Mouse (Mus musculus): Measurements from ENCODE around the gene Mup18. TPM values are rescaled to one million over a fixed set of nuclear protein-coding genes. Genes with fewer than 3 reads are reported as not detected.
"Not testable (repeated sequence)": the region's sequence is repeated elsewhere in the genome, so short reads cannot be mapped to it uniquely, and the experiment has no call there.

Gene Mup18
- total RNA-seq (2014; rRNA removed) (1.7 TPM in 1 of 2 replicates, not detected in the other), polyA plus RNA-seq (2012; rRNA removed) (0.91 and 1.7 TPM in 2 replicates)

GRCm38 (mm10) chr4:61674036-61674435, at the start of gene Mup18:
Mup18 (minus strand) TSS chr4:61674136.
- H3K9ac ChIP-seq (ENCODE audit: low read depth, low read length); H3K27me3 ChIP-seq (ENCODE audit: control insufficient read depth, insufficient read depth, low read length); H3K27ac ChIP-seq (replicated peaks; ENCODE audit: insufficient read depth, low read depth, low read length); H3K4me3 ChIP-seq (ENCODE audit: insufficient read depth, low read depth, low read length); H3K36me3 ChIP-seq (ENCODE audit: control insufficient read depth, insufficient read depth, low read length); DNase-seq (ENCODE audit: extremely low read depth, low read depth, low spot score); H3K79me2 ChIP-seq (ENCODE audit: control insufficient read depth, insufficient read depth, low read length); H3K4me1 ChIP-seq (ENCODE audit: control insufficient read depth, insufficient read depth, low read length): not testable (repeated sequence)
- 65% methylated on average over 2 of the region's 2 CpGs for WGBS

- not testable (repeated sequence) for H3K79me2 ChIP-seq (ENCODE audit: control insufficient read depth, insufficient read depth, low read length); H3K9ac ChIP-seq (ENCODE audit: low read depth, low read length); H3K4me3 ChIP-seq (ENCODE audit: insufficient read depth, low read depth, low read length); H3K36me3 ChIP-seq (ENCODE audit: control insufficient read depth, insufficient read depth, low read length); DNase-seq (ENCODE audit: extremely low read depth, low read depth, low spot score); H3K4me1 ChIP-seq (ENCODE audit: control insufficient read depth, insufficient read depth, low read length); H3K27ac ChIP-seq (replicated peaks; ENCODE audit: insufficient read depth, low read depth, low read length); H3K27me3 ChIP-seq (ENCODE audit: control insufficient read depth, insufficient read depth, low read length)
- 87% methylated on average over 5 of the region's 6 CpGs for whole genome bisulfite sequencing
Measured at GRCm38 (mm10) chr4:61714296-61714695, 40.4 kb upstream of the Mup18 start.

Other genes with a start within 250 kb of the Mup18 start
- 1.2 and 280 TPM in 2 replicates for gene Mup15, start 234.4 kb downstream of the Mup18 start, total RNA-seq (2014; rRNA removed)
- gene Mup15, start 234.4 kb downstream of the Mup18 start, polyA plus RNA-seq (2012; rRNA removed), result 33.8 and 62.2 TPM in 2 replicates
- gene Mup16, start 154.6 kb downstream of the Mup18 start, total RNA-seq (2014; rRNA removed), result 1.0 and 75.7 TPM in 2 replicates
- gene Mup16, start 154.6 kb downstream of the Mup18 start, polyA plus RNA-seq (2012; rRNA removed), result 23.9 and 42.9 TPM in 2 replicates
- 0.34 and 154 TPM in 2 replicates for gene Mup17, start 78.3 kb downstream of the Mup18 start, total RNA-seq (2014; rRNA removed)
- 15.8 and 25.5 TPM in 2 replicates for gene Mup17, start 78.3 kb downstream of the Mup18 start, polyA plus RNA-seq (2012; rRNA removed)
- gene Mup19, start 108.1 kb upstream of the Mup18 start, total RNA-seq (2014; rRNA removed), result 17.1 and 973 TPM in 2 replicates
- 123 and 143 TPM in 2 replicates for gene Mup19, start 108.1 kb upstream of the Mup18 start, polyA plus RNA-seq (2012; rRNA removed)
- gene Mup5, start 161.1 kb upstream of the Mup18 start, total RNA-seq (2014; rRNA removed), result not detected in 2 replicates
- gene Mup5, start 161.1 kb upstream of the Mup18 start, polyA plus RNA-seq (2012; rRNA removed), result 0.20 TPM in 1 of 2 replicates, not detected in the other